Mouse (Mus musculus): ENCODE data around the gene Mkln1.

Mkln1 gene

DNA sequence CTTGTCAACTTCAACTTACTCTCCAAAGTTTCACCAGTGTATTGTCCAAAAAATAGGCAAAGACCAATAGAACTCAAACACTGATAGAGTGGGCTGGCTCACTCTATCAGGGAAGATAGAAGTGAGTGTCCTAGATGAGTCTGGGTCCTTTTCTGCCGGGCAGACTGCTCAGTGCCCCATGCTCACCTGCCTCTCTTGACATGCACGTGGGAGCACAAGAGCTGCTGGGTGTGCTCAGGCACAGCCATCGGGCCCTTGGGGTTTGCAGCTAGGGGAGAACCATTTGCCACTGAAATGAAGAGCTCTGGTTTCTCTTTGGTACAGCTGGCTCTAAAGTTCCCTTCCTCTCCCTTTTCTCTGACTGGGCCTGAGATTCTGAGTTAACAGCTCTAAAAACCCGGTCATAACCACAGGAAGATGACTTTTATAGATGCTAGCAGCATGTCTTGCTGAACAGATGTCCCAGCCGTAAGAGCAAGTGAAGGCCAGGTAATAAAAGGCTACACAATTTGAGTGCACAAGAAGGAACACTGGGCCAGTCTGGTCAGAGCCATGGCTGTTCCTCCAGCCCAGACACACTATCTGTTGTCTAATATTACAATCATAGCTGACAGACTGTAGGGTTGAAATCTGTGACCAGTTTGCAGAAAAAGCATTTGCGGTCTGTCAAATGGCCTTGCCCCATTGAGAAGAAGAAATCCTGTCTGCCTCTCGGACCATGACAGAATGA is 122.1 kb downstream of the Mkln1 start:
- no peak for TF ChIP-seq GATA4 (IDR thresholded peaks at IDR 0.05; ENCODE audit: insufficient replicate concordance, low read length)

DNA sequence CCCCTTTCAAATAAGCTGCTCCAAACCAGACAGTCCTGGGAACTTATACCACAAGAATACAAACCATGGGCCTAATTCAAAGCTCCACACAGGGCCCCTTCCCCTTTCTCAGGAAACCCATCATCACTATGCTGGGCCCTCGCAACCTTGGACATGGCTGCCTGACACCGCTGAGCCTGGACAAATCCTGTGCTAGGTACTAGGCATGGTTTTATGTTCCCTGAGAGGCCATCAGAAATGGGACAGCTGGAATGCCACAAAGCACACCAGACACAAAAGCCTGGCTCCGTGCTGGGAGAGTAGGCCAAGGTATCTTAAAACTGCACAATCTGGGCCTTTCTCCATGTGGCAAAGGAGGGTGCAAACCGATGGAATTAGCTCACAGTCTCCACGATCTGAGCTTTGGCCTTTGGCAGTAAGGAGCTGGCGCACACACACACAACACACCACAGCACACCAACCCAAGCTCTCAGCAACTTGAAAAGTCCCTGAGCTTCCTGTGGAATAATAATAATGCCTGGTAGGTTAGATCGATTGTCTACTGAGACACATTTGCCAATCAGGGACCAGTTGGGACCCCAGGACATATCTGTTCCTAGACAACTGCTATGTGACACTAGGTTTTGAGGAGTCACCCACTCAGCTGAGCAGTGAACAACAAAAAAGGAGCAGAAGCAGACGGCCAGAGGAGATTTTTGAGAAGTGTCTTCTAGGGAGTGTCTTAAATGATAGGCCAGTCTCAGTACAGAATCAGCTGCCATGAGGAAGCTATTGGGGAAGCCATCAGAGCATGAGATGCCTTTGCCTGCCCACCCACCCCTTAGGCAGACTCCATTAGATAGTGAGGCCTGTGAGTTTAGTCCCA is 123.2 kb downstream of the Mkln1 start:
- TF ChIP-seq GATA4 (IDR thresholded peaks at IDR 0.05; ENCODE audit: insufficient replicate concordance, low read length), result no peak

DNA sequence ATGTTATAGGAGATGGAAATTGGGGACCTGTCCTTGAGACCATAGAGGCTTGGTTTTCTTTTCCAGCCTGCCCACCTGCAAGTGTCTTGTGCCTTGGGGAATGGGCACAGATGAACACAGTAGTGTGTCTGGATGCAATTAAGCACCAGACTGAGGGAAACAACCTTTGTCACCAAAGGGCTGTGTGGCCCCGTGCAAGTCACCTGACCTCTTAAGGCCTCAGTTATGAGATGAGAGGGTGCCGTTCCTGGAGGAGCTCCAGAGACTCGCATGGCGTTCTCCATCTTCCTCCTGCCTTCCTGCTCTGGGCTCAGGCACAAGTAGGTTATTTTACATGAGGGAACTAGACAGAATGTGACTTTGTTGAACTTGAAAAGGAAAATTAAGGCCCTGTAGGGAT is 123.9 kb downstream of the Mkln1 start:
- no peak for TF ChIP-seq GATA4 (IDR thresholded peaks at IDR 0.05; ENCODE audit: insufficient replicate concordance, low read length)

DNA sequence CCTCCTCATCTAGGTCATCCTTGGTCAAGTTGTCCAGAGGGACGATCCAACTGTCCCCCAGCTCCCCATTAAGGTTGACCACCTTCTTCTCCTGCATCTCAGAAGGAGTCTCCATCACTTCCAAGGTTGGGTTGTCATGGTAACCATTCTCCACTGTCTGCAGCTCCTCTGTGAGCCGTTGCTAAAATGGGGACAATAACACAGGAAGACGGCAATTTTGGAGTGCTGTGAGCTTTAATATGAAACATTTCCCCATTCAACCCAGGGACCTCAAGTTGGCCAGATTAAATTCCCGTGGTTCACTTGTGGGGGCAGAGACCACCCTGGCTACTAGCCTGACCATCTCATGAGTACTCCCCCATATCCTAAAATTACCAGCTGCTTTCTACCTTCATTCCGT is 124.5 kb downstream of the Mkln1 start:
- no peak for TF ChIP-seq GATA4 (IDR thresholded peaks at IDR 0.05; ENCODE audit: insufficient replicate concordance, low read length)

DNA sequence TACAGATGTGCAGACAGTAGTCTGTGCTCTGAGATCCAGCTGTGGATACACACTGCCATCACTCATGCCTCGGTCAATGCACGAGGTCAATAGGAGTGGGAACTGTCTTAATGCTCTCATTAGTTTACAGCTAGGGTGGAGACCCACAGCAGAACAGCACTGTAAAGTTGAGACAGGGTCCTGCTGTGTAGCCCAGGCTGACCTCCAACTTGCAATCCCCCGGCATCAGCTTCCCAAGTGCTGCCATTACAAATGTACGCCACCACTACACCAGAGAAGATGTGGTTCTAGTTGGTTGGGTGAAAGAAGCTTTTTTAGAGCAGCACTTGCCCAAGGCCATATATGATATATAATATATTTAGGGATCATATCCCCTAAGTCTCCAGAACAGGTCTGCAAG is 125.1 kb downstream of the Mkln1 start:
- no peak for TF ChIP-seq GATA4 (IDR thresholded peaks at IDR 0.05; ENCODE audit: insufficient replicate concordance, low read length)

DNA sequence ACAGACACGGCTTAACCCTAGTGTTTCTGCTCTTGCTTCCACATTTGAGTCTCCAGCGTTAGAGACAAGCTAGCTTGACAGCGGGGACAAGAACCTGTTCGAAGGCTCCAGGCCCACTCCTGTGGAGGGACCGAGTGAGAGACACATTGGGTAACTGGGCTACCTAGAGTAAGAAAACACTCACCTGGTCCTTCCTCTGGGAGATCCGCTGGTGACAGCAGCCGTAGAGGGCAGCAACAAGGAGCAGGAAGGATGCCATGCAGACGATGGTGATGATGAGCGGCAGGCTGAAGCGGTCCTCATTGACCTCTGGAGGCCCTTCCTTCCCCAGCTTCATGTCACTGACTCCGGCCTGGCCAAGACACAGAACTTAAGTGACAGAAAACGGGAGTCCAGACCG is 125.6 kb downstream of the Mkln1 start:
- TF ChIP-seq GATA4 (IDR thresholded peaks at IDR 0.05; ENCODE audit: insufficient replicate concordance, low read length), result no peak

DNA sequence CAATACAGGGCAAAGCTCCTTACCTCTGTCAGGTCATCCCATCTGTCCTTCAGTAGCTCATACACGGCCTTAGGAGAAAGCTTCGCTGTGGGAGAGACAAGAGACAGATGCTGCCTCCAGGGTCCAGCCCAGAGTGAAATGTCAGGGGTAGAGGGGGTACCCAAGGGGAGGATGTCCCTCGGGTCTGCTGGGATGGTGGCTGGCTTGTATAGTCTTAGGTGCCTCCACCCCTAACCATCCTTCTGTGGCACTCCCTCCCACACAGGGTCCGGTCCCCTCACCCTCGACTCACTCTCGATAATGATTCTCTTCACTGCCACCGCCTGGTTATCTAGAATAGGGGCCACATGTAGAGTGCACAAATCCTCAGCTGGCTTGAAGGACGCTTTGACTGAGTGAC is 126.1 kb downstream of the Mkln1 start:
- TF ChIP-seq GATA4 (IDR thresholded peaks at IDR 0.05; ENCODE audit: insufficient replicate concordance, low read length), result no peak

DNA sequence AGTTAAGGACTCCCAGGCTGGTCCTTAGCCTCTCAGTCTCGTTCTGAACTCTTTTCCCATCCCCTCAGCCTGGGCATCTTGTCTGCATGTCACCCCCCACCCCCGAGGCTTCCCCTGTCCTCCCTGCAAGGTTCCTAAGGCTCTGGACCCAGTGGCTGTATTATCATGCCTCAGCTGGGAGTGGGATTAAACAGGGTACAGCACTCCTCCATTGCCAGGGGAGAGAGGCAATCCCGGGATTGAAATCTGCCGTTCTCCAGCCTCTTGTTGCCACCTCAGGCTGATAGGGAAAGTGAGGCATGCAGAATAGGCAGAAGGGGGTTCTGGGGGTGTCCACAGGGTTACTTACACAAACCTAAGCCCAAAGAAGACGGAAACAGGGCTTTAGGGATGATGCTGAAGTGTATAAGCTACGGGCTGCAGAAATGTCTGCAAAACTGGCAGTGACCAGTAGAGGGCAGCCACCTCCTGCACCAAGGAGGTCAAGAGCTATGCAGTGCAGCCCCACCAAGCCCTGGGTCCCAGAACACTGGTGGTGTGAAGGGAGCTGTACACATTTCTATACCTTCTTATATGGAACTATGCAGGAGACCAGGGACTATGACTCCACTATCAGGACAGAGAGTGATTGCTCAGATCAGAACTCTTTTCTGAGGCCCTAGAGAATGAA is 126.8 kb downstream of the Mkln1 start:
- TF ChIP-seq GATA4 (IDR thresholded peaks at IDR 0.05; ENCODE audit: insufficient replicate concordance, low read length), result no peak

DNA sequence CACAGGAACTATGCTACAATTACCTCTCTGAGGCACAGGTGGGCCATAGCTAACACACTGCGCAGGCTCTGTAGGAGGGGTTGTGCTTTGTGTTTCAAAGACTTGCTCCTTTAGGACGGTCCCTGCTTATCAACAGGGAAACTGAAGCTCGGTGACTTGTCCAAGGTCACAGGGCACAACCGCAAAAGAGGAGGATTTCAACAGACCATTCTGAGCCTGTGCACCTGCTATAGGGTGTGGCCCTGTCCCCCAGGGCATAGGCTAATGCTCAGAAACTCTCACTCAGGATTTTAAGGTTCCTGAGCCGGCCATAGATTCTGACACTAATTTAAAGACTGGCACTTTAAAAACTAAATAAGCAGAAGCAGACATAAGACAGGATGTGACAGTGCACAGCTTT is 128.4 kb downstream of the Mkln1 start:
- no peak for TF ChIP-seq GATA4 (IDR thresholded peaks at IDR 0.05; ENCODE audit: insufficient replicate concordance, low read length)

DNA sequence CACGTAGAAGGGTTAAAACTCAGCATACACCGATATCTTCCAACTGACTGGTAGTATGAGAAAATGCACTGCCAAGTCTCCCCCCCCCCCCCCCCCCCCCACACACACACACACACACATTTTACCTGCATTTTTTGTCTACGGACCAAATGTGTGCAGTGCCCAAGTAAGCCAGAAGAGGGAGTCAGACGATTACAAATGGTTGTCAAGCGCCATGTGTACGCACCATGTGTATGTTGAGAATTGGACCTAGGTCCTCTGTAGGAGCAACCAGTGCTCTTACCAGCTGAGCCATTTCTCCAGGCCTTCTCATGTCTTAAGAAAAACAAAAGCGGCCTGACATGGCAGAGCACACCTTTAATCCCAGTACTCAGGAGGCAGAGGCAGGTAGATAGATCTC is 129.4 kb downstream of the Mkln1 start:
- TF ChIP-seq GATA4 (IDR thresholded peaks at IDR 0.05; ENCODE audit: insufficient replicate concordance, low read length), result no peak

DNA sequence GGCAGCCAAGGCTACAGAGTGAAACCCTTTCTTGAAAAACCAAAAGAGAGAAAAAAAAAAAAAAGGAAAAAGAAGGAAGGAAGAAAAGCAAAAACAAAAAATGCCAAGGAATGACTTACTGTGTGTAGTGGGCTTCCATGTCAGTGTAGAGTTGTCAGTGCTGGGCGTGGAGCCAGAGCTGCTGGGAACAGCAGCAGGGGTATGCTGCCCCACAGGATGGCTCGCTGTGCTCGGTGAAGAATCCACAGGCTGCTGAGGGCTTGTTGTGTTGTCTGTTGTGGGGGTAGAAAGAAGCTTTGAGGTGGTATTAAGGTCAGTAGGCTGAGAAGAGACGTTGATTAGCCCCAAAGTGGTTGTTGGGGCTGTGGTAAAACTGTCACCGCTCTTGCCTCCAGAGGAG is 129.8 kb downstream of the Mkln1 start:
- TF ChIP-seq GATA4 (IDR thresholded peaks at IDR 0.05; ENCODE audit: insufficient replicate concordance, low read length), result no peak

DNA sequence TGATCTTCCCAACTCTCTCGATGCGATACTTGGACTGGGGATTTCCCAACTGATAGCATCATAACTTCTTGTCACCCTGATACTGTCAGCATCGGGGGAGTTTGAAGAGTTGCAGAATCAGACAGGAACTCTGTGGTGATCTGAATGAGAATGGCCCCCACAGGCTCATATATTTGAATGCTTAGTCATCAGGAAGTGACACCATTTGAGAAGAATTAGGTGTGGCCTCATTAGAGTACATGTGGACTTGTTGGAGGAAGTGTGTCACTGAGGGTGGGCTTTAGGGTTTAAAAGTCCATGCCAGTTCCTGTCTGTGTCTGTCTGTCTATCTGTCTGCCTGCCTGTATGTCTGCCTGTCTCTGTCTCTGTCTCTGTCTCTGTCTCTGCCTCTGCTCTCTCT is 133.3 kb downstream of the Mkln1 start:
- no peak for TF ChIP-seq GATA4 (IDR thresholded peaks at IDR 0.05; ENCODE audit: insufficient replicate concordance, low read length)

DNA sequence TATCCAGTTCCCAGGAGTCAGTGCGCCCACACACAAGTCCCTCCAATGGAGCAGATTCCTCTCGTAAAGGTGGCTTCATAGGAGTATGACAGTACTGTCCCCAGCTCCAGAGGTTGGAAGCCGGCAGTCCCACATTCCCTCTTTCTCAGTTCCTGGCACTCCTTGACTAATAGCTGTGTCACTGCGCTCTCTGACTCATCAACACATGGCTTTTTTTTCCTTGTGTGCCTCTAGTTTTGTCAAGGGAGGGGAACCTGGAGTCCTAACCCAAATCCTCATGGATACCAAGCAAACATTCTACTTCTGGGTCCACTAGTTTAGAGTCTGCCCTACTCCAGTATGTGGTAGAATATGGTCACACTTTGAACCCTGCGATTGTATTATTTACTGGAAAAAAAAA is 136.2 kb downstream of the Mkln1 start:
- TF ChIP-seq GATA4 (IDR thresholded peaks at IDR 0.05; ENCODE audit: insufficient replicate concordance, low read length), result no peak

DNA sequence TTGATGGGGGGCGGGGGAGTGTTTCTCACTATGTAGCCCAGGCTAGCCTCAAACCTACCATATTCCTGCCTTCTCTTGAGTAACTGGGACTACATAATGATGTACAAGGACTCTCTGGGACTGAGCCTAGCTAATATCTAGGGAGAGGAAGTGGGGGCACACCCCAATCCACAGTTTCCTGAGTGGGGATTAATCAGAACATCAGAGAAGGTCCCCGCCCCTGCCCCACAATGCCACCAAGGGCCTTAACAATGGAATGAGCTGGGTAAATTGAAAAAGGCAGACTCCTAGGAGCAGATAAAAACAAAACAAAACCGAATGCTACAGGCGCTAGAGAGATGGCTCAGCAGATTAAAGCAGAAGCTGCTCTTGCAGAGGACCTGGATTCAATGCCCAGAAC is 138.7 kb downstream of the Mkln1 start:
- no peak for TF ChIP-seq GATA4 (IDR thresholded peaks at IDR 0.05; ENCODE audit: insufficient replicate concordance, low read length)

DNA sequence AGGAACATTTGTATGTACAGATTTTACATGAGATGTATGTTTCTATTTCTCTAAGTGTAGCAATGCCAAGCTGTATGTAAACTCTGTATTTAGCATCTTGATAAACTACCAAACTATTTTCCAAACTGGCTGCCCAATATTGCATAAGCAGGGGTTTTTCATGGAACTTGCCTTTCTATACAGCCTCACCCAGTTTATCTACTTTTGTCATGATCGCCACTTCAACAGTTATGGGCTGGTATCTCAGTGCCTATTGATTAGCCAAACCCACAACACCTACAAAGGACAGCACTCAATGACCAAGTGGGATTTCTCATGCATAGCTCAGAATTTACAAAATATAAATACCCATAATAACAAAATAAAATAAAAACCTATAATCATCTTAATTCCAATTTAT is 139.6 kb downstream of the Mkln1 start:
- no peak for TF ChIP-seq GATA4 (IDR thresholded peaks at IDR 0.05; ENCODE audit: insufficient replicate concordance, low read length)

DNA sequence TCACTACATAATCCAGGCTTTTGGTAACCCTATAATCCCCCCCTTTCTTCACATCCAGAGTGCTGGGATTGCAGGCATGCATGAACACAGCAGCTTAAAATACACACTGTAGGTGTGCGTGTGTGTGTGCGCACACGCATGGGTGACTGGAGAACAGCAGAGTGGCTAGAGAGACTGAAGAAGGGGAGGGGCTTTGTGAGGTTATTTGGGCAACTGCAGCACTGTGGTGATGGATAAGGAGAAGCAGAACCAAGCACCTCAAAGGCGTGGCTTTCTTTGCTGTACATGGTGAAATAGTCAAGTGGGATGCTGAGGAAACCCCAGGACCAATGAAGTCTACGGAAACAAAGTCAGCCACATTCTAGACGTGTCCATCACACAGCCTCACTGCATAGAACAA is 141.5 kb downstream of the Mkln1 start:
- TF ChIP-seq GATA4 (IDR thresholded peaks at IDR 0.05; ENCODE audit: insufficient replicate concordance, low read length), result no peak
